Comparison of ENCODE assay signal across 32 mouse cellular contexts in genomic region chrX:93317577-93317976, GRCm38 (mm10). TPM values are rescaled to one million over a fixed set of nuclear protein-coding genes. Genes with fewer than 3 reads are reported as not detected.
"Had no signal": no experiment of that assay in that cellular context is flagged by ENCODE, and none has a peak within 500 bp of the region (broad histone marks: within the 10 kb centered on the region; RNA-seq: fewer than 3 reads in every experiment).

No protein-coding gene starts in this region.

- H3K36me3 ChIP-seq: heart, embryonic 10.5 days; heart, embryonic 12.5 days; hindbrain, embryonic 10.5 days; hindbrain, embryonic 12.5 days; intestine, embryonic 15.5 days; limb, embryonic 13.5 days; limb, embryonic 15.5 days; liver, embryonic 12.5 days had no signal

- ATAC-seq: hindbrain, embryonic 16.5 days; inflammation-experienced regulatory T-cells, adult 6 months; intestine, embryonic 15.5 days; intestine, postnatal 0 days; liver, embryonic 12.5 days had no signal

- H3K4me3 ChIP-seq: gastrocnemius, adult 2 months; heart, embryonic 10.5 days; heart, embryonic 12.5 days; hindbrain, embryonic 10.5 days; hindbrain, embryonic 12.5 days; intestine, embryonic 15.5 days; limb, embryonic 13.5 days; limb, embryonic 15.5 days; liver, embryonic 12.5 days had no signal

- H3K9ac ChIP-seq: heart, embryonic 12.5 days; hindbrain, embryonic 12.5 days; hindbrain, embryonic 14.5 days; intestine, embryonic 15.5 days; limb, embryonic 13.5 days; limb, embryonic 15.5 days; liver, embryonic 12.5 days; liver, embryonic 14.5 days had no signal

- H3K27me3 ChIP-seq: heart, embryonic 12.5 days; hindbrain, embryonic 12.5 days; intestine, embryonic 15.5 days; limb, embryonic 13.5 days; limb, embryonic 15.5 days; liver, embryonic 12.5 days had no signal

- H3K4me1 ChIP-seq: heart, embryonic 10.5 days; heart, embryonic 12.5 days; hindbrain, embryonic 10.5 days; hindbrain, embryonic 12.5 days; intestine, embryonic 15.5 days; limb, embryonic 13.5 days; limb, embryonic 15.5 days; liver, embryonic 12.5 days had no signal

- DNase-seq: gastrocnemius, adult 2 months; gastrocnemius, postnatal 10 days; gastrocnemius, postnatal 25 days; heart, adult 18-20 months; heart, postnatal 10 days; heart, postnatal 4 days; kidney, adult 18-20 months; kidney, adult 8-10 months; kidney, postnatal 10 days; kidney, postnatal 25 days; kidney, postnatal 4 days; layer of hippocampus, adult 9-11 months; layer of hippocampus, postnatal 36 days; left cerebral cortex, postnatal 4 days had no signal

- H3K9me3 ChIP-seq: heart, embryonic 10.5 days; heart, embryonic 12.5 days; hindbrain, embryonic 10.5 days; hindbrain, embryonic 12.5 days; intestine, embryonic 15.5 days; limb, embryonic 13.5 days; limb, embryonic 15.5 days; liver, embryonic 12.5 days had no signal

- H3K4me2 ChIP-seq: heart, embryonic 12.5 days; hindbrain, embryonic 12.5 days; hindbrain, embryonic 14.5 days; intestine, embryonic 15.5 days; limb, embryonic 13.5 days; limb, embryonic 15.5 days; liver, embryonic 12.5 days had no signal

- H3K27ac ChIP-seq: gastrocnemius, adult 2 months; heart, embryonic 10.5 days; hindbrain, embryonic 10.5 days; hindbrain, embryonic 12.5 days; hindbrain, embryonic 14.5 days; intestine, embryonic 15.5 days; limb, embryonic 13.5 days; limb, embryonic 15.5 days; liver, embryonic 12.5 days; liver, embryonic 14.5 days had no signal

RNA-seq across cellular contexts. Expression of gene Arx, which starts 31.3 kb away (rescaled TPM):
- polyA plus RNA-seq: heart, embryonic 14.5 days; heart, embryonic 16.5 days; inflammation-experienced regulatory T-cells, adult 6 months; kidney, embryonic 14.5 days; liver, adult 2 months; liver, embryonic 16.5 days had no signal
